Mouse (Mus musculus): ENCODE results near the gene Slc35g1. TPM values are rescaled to one million over a fixed set of nuclear protein-coding genes. Genes with fewer than 3 reads are reported as not detected.

Gene Slc35g1
- total and polyA plus RNA-seq, 3 experiments, result 14.6 to 38.2 (median 21.7) TPM

DNA sequence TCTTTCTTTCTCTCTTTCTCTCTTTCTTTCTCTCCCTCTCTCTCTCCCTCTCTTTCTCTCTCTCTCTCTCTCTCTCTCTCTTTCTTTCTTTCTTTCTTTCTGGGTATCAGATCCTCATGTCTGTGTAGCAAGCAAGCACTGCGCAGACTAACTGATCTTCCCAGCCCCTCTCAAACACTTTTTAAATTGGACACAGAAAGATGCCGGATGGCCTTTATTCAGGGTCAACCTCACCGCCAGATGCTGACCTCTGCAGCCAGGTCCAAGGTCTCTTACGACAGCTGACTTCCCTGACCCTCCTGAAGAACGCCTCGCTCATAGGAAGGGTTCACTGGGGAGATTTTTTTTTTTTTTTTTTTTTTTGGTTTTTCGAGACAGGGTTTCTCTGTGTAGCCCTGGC is 28.8 kb downstream of the Slc35g1 start:
- no peak for DNase-seq (ENCODE audit: extremely low read depth)
- in situ Hi-C loops (cut with MboI; ENCODE audit: low pct_ligation_motif_present, low pct_unique_long_range_greater_than_20kb, low sequenced_read_pairs) (loop anchor here (25.0 kb wide), 1 partner anchor 363 kb away; no protein-coding TSS in a partner anchor), dilution Hi-C loops (cut with MboI; ENCODE audit: extremely low pct_ligation_motif_present, extremely low pct_unique_long_range_greater_than_20kb, low sequenced_read_pairs) (no loop called here)
- Histone ChIP-seq H3K79me2 (replicated peaks; ENCODE audit: control insufficient read depth, extremely low read depth, insufficient read depth, poor library complexity, severe bottlenecking) (no peaks in the 10 kb centered on the region), H3K9me3 (replicated peaks; ENCODE audit: low read length) (no peaks in the 10 kb centered on the region), H3K4me2 (ENCODE audit: insufficient read depth, low read depth, poor library complexity, severe bottlenecking) (no peak overlapping the region), H3K27ac (ENCODE audit: insufficient read depth, low read depth) (no peak overlapping the region), H3K9ac (ENCODE audit: insufficient read depth, low read depth) (no peak overlapping the region), H3K27me3 (replicated peaks) (no peaks in the 10 kb centered on the region), H3K4me3 (replicated peaks in 1 of 3; ENCODE audit: low read depth in 2 of 3, low read length in 2 of 3, poor library complexity in 1 of 3) (no peak overlapping the region), H3K36me3 (replicated peaks in 1 of 2; ENCODE audit: control insufficient read depth in 1 of 2, insufficient read depth in 1 of 2, low read length in 1 of 2) (no peaks in the 10 kb centered on the region), H3K4me1 (ENCODE audit: control insufficient read depth in 1 of 2, insufficient read depth in 2 of 2) (peaks cover 3 to 9% of the 10 kb centered on the region in 2 experiments; a peak in 3 of 4 replicates)
- TF ChIP-seq ZKSCAN1 (IDR thresholded peaks at IDR 0.05; ENCODE audit: borderline replicate concordance, low read depth, low read length) (no peak), USF2 (conservative IDR thresholded peaks at IDR 0.05; ENCODE audit: low read depth, low read length) (no peak), POLR2A (IDR thresholded peaks at IDR 0.05; ENCODE audit: low read depth, low read length) (no peak), SMC3 (IDR thresholded peaks at IDR 0.05; ENCODE audit: low read depth, low read length) (no peak), ZC3H11A (IDR thresholded peaks at IDR 0.05; ENCODE audit: low read depth, low read length) (no peak), MXI1 (IDR thresholded peaks at IDR 0.05; ENCODE audit: low read depth, low read length) (no peak), KAT2A (IDR thresholded peaks at IDR 0.05; ENCODE audit: insufficient replicate concordance, low read length) (no peak), RCOR1 (conservative IDR thresholded peaks at IDR 0.05; ENCODE audit: low read depth, low read length) (no peak), CHD2 (IDR thresholded peaks at IDR 0.05; ENCODE audit: low read length) (no peak), IRF4 (IDR thresholded peaks at IDR 0.05; ENCODE audit: low read depth, low read length) (no peak), ZMIZ1 (IDR thresholded peaks at IDR 0.05; ENCODE audit: low read depth, low read length) (no peak), SIN3A (IDR thresholded peaks at IDR 0.05; ENCODE audit: low read length) (no peak), ELF1 (IDR thresholded peaks at IDR 0.05; ENCODE audit: low read depth, low read length) (no peak), NELFE (IDR thresholded peaks at IDR 0.05; ENCODE audit: low read depth, low read length) (no peak)

- no peak overlapping the region for H3K4me2 ChIP-seq (ENCODE audit: insufficient read depth, low read depth, poor library complexity, severe bottlenecking)
- TF ChIP-seq CTCF (conservative IDR thresholded peaks at IDR 0.05 in 1 of 2, IDR thresholded peaks at IDR 0.05 in 1 of 2; ENCODE audit: low read depth in 2 of 2, low read length in 2 of 2), result peak; percentile 51 to 80
- TF ChIP-seq NRF1 (IDR thresholded peaks at IDR 0.05; ENCODE audit: low read depth, low read length), result no peak
- no peak for TF ChIP-seq USF2 (conservative IDR thresholded peaks at IDR 0.05; ENCODE audit: low read depth, low read length)
- TF ChIP-seq RAD21 (IDR thresholded peaks at IDR 0.05; ENCODE audit: low read depth, low read length), result peak; percentile 77
- TF ChIP-seq ZNF384 (IDR thresholded peaks at IDR 0.05; ENCODE audit: low read depth, low read length), result 0 out of 2 replicates have a peak, but pooled peaks have one; percentile 24
- TF ChIP-seq USF1 (IDR thresholded peaks at IDR 0.05; ENCODE audit: low read depth, low read length), result no peak
- TF ChIP-seq JUND (conservative IDR thresholded peaks at IDR 0.05; ENCODE audit: low read depth, low read length), result no peak
- TF ChIP-seq KAT2A (IDR thresholded peaks at IDR 0.05; ENCODE audit: insufficient replicate concordance, low read length), result no peak
- no peak for TF ChIP-seq HCFC1 (IDR thresholded peaks at IDR 0.05; ENCODE audit: low read depth, low read length)
- TF ChIP-seq JUN (IDR thresholded peaks at IDR 0.05; ENCODE audit: insufficient read depth, low read depth, low read length), result no peak
- no peak for TF ChIP-seq CHD1 (IDR thresholded peaks at IDR 0.05; ENCODE audit: low read depth, low read length)
- TF ChIP-seq NELFE (IDR thresholded peaks at IDR 0.05; ENCODE audit: low read depth, low read length), result no peak
- no peak for TF ChIP-seq TCF12 (IDR thresholded peaks at IDR 0.05; ENCODE audit: low read depth, low read length)
- TF ChIP-seq MEF2A (IDR thresholded peaks at IDR 0.05; ENCODE audit: borderline replicate concordance, low read depth, low read length), result no peak
- TF ChIP-seq SMC3 (IDR thresholded peaks at IDR 0.05; ENCODE audit: low read depth, low read length), result peak; percentile 58
- no peak for TF ChIP-seq MYC (IDR thresholded peaks at IDR 0.05; ENCODE audit: low read depth, low read length)
- no peaks in the 10 kb centered on the region for H3K36me3 ChIP-seq (replicated peaks in 1 of 2; ENCODE audit: control insufficient read depth in 1 of 2, insufficient read depth in 1 of 2, low read length in 1 of 2)
- no peaks in the 10 kb centered on the region for H3K27me3 ChIP-seq (replicated peaks)
- peaks cover 5 to 11% of the 10 kb centered on the region in 2 experiments; a peak in 3 of 4 replicates for H3K4me1 ChIP-seq (ENCODE audit: control insufficient read depth in 1 of 2, insufficient read depth in 2 of 2)
- peak; percentile 64 for DNase-seq (ENCODE audit: extremely low read depth)
- dilution Hi-C loops (cut with MboI; ENCODE audit: extremely low pct_ligation_motif_present, extremely low pct_unique_long_range_greater_than_20kb, low sequenced_read_pairs), result no loop called here
- in situ Hi-C loops (cut with MboI; ENCODE audit: low pct_ligation_motif_present, low pct_unique_long_range_greater_than_20kb, low sequenced_read_pairs), result no loop called here
- H3K9ac ChIP-seq (ENCODE audit: insufficient read depth, low read depth), result no peak overlapping the region
- H3K4me3 ChIP-seq (replicated peaks in 1 of 3; ENCODE audit: low read depth in 2 of 3, low read length in 2 of 3, poor library complexity in 1 of 3), result no peak overlapping the region
- no peaks in the 10 kb centered on the region for H3K79me2 ChIP-seq (replicated peaks; ENCODE audit: control insufficient read depth, extremely low read depth, insufficient read depth, poor library complexity, severe bottlenecking)
- H3K9me3 ChIP-seq (replicated peaks; ENCODE audit: low read length), result no peaks in the 10 kb centered on the region
- no peak overlapping the region for H3K27ac ChIP-seq (ENCODE audit: insufficient read depth, low read depth)
Measured at GRCm38 (mm10) chr19:38429269-38429668, 33.5 kb downstream of the Slc35g1 start.
